Mouse (Mus musculus) intestine, embryonic 15.5 days (tissue): ENCODE measurements at regions not wholly inside any gene's neighbourhood (a gene's known extent, or its start where the extent isn't known, plus 50 kb on each side); places are given as distances from the start of the nearest gene placed in this dataset.

Source experiments
- ATAC-seq: fragments of 200-750 bp; cut with Nextera tagmentation; 2 replicates; pipeline ENCODE4 v1.8.0; 2017; ENCODE audit warnings: moderate TSS enrichment, moderate library complexity
- H3K27ac ChIP-seq: fragments of 300-500 bp; sonication (generic); 2 replicates; pipeline ENCODE4 v1.5.1; 2015; ENCODE audit warnings: mild to moderate bottlenecking, inconsistent platforms
- H3K27me3 ChIP-seq: fragments of 300-500 bp; sonication (generic); replicated peaks from 2 replicates; pipeline ENCODE4 v1.6.1; 2015; ENCODE audit warnings: inconsistent platforms
- H3K36me3 ChIP-seq: fragments of 300-500 bp; sonication (generic); 2 replicates; pipeline ENCODE4 v1.6.1; 2015; ENCODE audit warnings: inconsistent platforms
- H3K4me1 ChIP-seq: fragments of 300-500 bp; sonication (generic); replicated peaks from 2 replicates; pipeline ENCODE4 v1.6.1; 2015; ENCODE audit warnings: inconsistent platforms
- H3K4me2 ChIP-seq: fragments of 300-500 bp; sonication (generic); replicated peaks from 2 replicates; pipeline ENCODE4 v1.6.1; 2015; ENCODE audit warnings: mild to moderate bottlenecking, inconsistent platforms
- H3K4me3 ChIP-seq: fragments of 300-500 bp; sonication (generic); replicated peaks from 2 replicates; pipeline ENCODE4 v1.5.1; 2015; ENCODE audit warnings: inconsistent platforms
- H3K9ac ChIP-seq: fragments of 300-500 bp; sonication (generic); 2 replicates; pipeline ENCODE4 v1.6.1; 2015; ENCODE audit warnings: inconsistent platforms
- H3K9me3 ChIP-seq: fragments of 300-500 bp; sonication (generic); 2 replicates; pipeline ENCODE4 v1.6.1; 2016; ENCODE audit warnings: inconsistent platforms
- WGBS: fragments of 180-500 bp; shearing (Covaris S2); methylation state at CpG from one replicate; pipeline ENCODE4 v1.1.7; 2015; 5-methylcytosine and 5-hydroxymethylcytosine counted together

GRCm38 (mm10) chr3:103465132-103465690 lies 109.8 kb upstream of the Syt6 start:
- Histone ChIP-seq H3K4me2 (no peak overlapping the region), H3K4me1 (peaks cover 10% of the 10 kb centered on the region), H3K36me3 (no peaks in the 10 kb centered on the region), H3K9me3 (no peaks in the 10 kb centered on the region), H3K27me3 (no peaks in the 10 kb centered on the region), H3K4me3 (no peak overlapping the region), H3K9ac (no peak overlapping the region), H3K27ac (no peak overlapping the region)
- WGBS = 48% methylated on average over 7 of the region's 7 CpGs
- no peak for ATAC-seq

- Histone ChIP-seq H3K36me3 (no peaks in the 10 kb centered on the region), H3K4me2 (no peak overlapping the region), H3K9me3 (no peaks in the 10 kb centered on the region), H3K9ac (no peak overlapping the region), H3K27ac (no peak overlapping the region), H3K27me3 (no peaks in the 10 kb centered on the region), H3K4me3 (no peak overlapping the region), H3K4me1 (peaks cover 10% of the 10 kb centered on the region)
- ATAC-seq = no peak
- 48% methylated on average over 2 of the region's 2 CpGs for WGBS
These were observed 109.1 kb upstream of the Syt6 start for GRCm38 (mm10) chr3:103465948-103466347.

DNA sequence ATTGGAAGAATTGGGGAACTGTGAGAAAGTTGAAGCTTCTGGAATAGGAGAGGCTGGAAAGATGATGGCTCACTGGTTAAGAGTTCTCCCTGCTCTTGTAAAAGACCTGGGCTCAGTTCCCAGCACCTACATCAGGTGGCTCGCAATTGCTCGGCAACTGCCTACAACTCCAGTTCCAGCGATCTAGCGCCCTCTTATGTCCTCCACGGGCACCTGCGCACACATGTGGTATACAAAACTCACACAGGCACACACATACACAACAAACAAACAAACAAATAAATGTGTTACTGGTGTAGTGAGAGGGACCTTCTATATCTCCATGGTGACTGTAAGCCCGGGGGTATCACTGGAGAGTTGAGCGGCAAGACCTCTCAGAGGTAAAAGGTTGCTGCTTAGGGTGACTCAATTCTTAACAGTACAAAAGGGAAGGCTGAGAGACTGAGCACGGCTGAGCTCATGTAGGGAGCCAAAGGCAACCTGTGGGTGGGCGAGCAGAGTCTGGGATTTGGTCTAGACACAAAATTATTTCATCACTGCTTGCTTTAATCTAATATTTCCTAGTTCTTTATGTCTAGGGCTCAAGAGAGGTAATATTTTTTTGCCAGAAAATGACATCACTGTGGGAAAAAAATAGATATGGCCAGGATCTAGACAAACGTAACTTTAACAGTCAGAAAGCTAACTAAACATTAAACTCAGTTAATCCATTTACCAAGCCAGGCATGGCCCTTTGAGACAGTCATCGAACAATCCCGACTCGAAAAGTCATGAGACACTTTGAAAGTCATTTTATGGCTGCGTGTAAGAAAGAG lies 104.2 kb upstream of the Syt6 start:
- 87% methylated on average over 15 of the region's 15 CpGs for WGBS

DNA sequence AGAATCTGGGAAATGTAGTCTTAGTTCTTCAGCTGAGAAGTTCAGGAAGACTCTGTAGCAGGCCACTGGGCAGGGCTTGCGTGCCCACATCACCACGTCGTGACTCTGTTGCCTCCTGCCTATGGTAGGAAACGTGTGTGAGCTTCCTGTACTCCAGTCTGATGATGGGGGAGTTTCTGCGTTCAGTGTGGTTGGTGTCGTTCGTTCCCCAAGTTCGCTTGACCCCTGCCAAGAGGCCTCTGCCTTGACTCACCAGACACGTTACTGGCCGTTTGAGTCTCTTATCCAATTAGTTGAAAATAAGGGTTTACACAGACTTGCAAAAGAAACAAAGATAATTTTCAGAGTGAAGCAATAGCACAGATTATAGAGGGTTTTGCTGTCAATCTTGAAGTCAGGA lies 102.4 kb upstream of the Syt6 start:
- H3K27me3 ChIP-seq = no peaks in the 10 kb centered on the region
- WGBS = 71% methylated on average over 10 of the region's 10 CpGs
- ATAC-seq = no peak
- H3K9ac ChIP-seq = no peak overlapping the region
- no peak overlapping the region for H3K4me2 ChIP-seq
- H3K4me1 ChIP-seq = no peaks in the 10 kb centered on the region
- no peaks in the 10 kb centered on the region for H3K36me3 ChIP-seq
- no peak overlapping the region for H3K27ac ChIP-seq
- H3K9me3 ChIP-seq = no peaks in the 10 kb centered on the region
- no peak overlapping the region for H3K4me3 ChIP-seq

More for the DNA sequence above, 104.2 kb upstream of the Syt6 start:
- H3K36me3 ChIP-seq = no peaks in the 10 kb centered on the region
- no peak for ATAC-seq
- no peak overlapping the region for H3K9ac ChIP-seq
- no peak overlapping the region for H3K4me2 ChIP-seq
- H3K9me3 ChIP-seq = no peaks in the 10 kb centered on the region
- H3K4me1 ChIP-seq = no peaks in the 10 kb centered on the region
- no peak overlapping the region for H3K4me3 ChIP-seq
- no peaks in the 10 kb centered on the region for H3K27me3 ChIP-seq
- no peak overlapping the region for H3K27ac ChIP-seq

GRCm38 (mm10) chr3:103473336-103473735 lies 101.7 kb upstream of the Syt6 start:
- H3K4me3 ChIP-seq = no peak overlapping the region
- ATAC-seq = no peak
- no peaks in the 10 kb centered on the region for H3K9me3 ChIP-seq
- H3K27me3 ChIP-seq = no peaks in the 10 kb centered on the region
- no peak overlapping the region for H3K9ac ChIP-seq
- H3K36me3 ChIP-seq = no peaks in the 10 kb centered on the region
- no peak overlapping the region for H3K4me2 ChIP-seq
- H3K4me1 ChIP-seq = no peaks in the 10 kb centered on the region
- WGBS = 55% methylated on average over 2 of the region's 2 CpGs
- H3K27ac ChIP-seq = no peak overlapping the region

DNA sequence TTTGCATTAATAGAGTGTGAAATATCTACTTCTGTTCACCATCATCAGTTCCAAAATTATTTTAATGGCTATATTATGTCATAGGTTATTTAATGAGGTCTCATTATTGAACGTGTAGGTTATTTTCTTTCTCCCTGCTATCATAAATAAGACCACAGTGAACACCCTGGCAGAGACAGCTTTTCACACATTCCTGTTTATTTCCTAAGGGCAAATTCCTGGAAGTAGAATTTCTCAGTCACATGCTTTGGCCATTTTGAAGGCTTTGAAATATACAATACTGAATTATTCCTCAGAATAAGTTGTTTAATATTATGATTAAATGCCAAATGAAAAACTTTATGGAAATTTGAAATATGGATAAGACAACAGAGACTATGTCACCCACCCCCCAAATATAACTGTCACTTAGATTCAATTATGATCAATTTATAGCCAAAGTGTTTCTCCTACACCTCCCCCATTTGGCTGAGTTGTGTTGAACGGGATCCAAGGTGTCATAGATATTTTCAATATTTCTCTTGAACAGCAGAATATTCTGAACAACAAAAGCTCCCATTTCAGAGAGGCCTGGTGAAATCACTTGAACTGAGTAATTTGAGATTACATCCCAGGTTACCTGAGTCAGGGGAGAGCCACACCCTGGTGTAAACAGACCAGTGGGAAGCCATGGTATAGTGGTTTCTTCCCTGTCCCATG lies 95.0 kb upstream of the Syt6 start:
- Histone ChIP-seq H3K9ac (no peak overlapping the region), H3K4me1 (no peaks in the 10 kb centered on the region), H3K4me3 (no peak overlapping the region), H3K4me2 (no peak overlapping the region), H3K36me3 (no peaks in the 10 kb centered on the region), H3K27me3 (no peaks in the 10 kb centered on the region), H3K9me3 (no peaks in the 10 kb centered on the region), H3K27ac (no peak overlapping the region)
- ATAC-seq = no peak
- 68% methylated on average over 2 of the region's 2 CpGs for WGBS

DNA sequence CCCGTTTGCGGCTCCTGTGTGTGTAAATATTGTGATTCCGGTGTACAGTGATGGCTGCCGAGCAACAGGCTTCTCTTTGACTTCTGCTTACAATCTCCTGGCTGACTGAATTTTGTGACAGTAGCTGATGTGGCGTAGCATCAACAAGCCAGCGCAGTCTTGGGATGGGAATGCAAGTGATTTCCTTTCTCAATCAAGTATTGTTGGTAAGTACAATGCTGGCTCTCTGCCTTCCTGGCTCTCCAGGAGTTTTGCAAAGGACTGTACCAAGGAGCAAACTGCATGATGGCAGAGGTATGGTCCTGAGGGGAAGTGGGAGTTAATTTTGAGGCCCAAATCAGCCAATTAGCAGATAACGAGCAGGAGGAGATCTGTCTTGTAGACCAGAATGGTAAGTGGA lies 94.4 kb upstream of the Syt6 start:
- ATAC-seq = no peak
- Histone ChIP-seq H3K27me3 (no peaks in the 10 kb centered on the region), H3K4me2 (no peak overlapping the region), H3K4me1 (no peaks in the 10 kb centered on the region), H3K27ac (no peak overlapping the region), H3K9me3 (no peaks in the 10 kb centered on the region), H3K4me3 (no peak overlapping the region), H3K9ac (no peak overlapping the region), H3K36me3 (no peaks in the 10 kb centered on the region)
- WGBS = 68% methylated on average over 7 of the region's 7 CpGs

DNA sequence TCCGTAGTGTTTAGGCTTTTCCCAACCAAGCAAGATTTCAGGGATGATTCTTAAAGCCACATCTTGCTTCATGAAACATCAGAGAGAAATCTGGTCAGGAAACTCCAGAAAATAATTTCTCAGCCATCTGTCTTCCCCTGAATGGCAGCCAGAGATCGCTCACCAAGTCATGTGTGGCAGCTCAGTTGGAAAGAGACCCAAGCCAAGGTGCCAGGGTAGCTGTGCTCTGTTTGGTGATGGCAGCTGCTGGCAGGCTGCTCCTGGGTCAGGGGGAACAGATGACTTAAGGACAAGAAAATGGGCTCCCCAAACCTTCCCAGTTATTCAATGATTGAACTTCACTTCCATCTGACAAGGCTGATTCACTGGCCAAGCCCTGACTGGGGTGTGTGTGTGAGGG lies 91.7 kb upstream of the Syt6 start:
- H3K9me3 ChIP-seq = no peaks in the 10 kb centered on the region
- no peaks in the 10 kb centered on the region for H3K27me3 ChIP-seq
- H3K4me3 ChIP-seq = no peak overlapping the region
- ATAC-seq = no peak
- no peak overlapping the region for H3K4me2 ChIP-seq
- no peaks in the 10 kb centered on the region for H3K4me1 ChIP-seq
- 90% methylated on average over 2 of the region's 2 CpGs for WGBS
- H3K27ac ChIP-seq = no peak overlapping the region
- no peaks in the 10 kb centered on the region for H3K36me3 ChIP-seq
- H3K9ac ChIP-seq = no peak overlapping the region

GRCm38 (mm10) chr3:103483762-103484161 lies 91.3 kb upstream of the Syt6 start:
- Histone ChIP-seq H3K4me1 (no peaks in the 10 kb centered on the region), H3K9ac (no peak overlapping the region), H3K36me3 (no peaks in the 10 kb centered on the region), H3K4me3 (no peak overlapping the region), H3K9me3 (no peaks in the 10 kb centered on the region), H3K27ac (no peak overlapping the region), H3K27me3 (no peaks in the 10 kb centered on the region), H3K4me2 (no peak overlapping the region)
- WGBS = 69% methylated on average over 3 of the region's 3 CpGs
- no peak for ATAC-seq

GRCm38 (mm10) chr3:103489786-103490185 lies 85.2 kb upstream of the Syt6 start:
- Histone ChIP-seq H3K4me3 (no peak overlapping the region), H3K9me3 (no peaks in the 10 kb centered on the region), H3K27ac (no peak overlapping the region), H3K36me3 (no peaks in the 10 kb centered on the region), H3K4me1 (no peaks in the 10 kb centered on the region), H3K4me2 (no peak overlapping the region), H3K27me3 (no peaks in the 10 kb centered on the region), H3K9ac (no peak overlapping the region)
- 77% methylated on average over 4 of the region's 4 CpGs for WGBS
- ATAC-seq = no peak

- Histone ChIP-seq H3K27me3 (no peaks in the 10 kb centered on the region), H3K9me3 (no peaks in the 10 kb centered on the region), H3K4me1 (no peaks in the 10 kb centered on the region), H3K36me3 (no peaks in the 10 kb centered on the region), H3K4me2 (no peak overlapping the region), H3K4me3 (no peak overlapping the region), H3K27ac (no peak overlapping the region), H3K9ac (no peak overlapping the region)
- WGBS = 78% methylated on average over 4 of the region's 4 CpGs
- no peak for ATAC-seq
These were observed 84.1 kb upstream of the Syt6 start for GRCm38 (mm10) chr3:103490966-103491365.

DNA sequence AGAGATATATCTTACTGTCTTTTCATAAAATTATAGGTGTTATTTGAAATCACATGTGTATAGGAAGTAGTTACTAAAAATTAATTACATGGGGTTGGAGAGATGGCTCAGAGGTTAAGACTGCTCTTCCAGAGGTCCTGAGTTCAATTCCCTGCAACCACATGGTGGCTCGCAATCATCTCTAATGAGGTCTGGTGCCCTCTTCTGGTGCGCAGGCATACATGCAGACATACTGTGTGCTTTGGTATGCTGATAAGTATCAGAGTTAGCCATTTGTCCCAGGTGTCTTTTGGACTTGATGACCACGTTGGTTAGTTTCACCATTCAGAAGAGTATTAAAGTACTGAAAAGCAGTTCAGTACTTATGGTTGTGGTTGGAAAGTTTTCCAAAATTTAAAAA lies 82.8 kb upstream of the Syt6 start:
- Histone ChIP-seq H3K9me3 (no peaks in the 10 kb centered on the region), H3K9ac (no peak overlapping the region), H3K4me1 (no peaks in the 10 kb centered on the region), H3K27ac (no peak overlapping the region), H3K27me3 (no peaks in the 10 kb centered on the region), H3K4me3 (no peak overlapping the region), H3K4me2 (no peak overlapping the region), H3K36me3 (no peaks in the 10 kb centered on the region)
- ATAC-seq = no peak
- 87% methylated on average over 3 of the region's 3 CpGs for WGBS

GRCm38 (mm10) chr3:103493623-103494022 lies 81.4 kb upstream of the Syt6 start:
- H3K9ac ChIP-seq = no peak overlapping the region

More at GRCm38 (mm10) chr3:103493623-103494022, 81.4 kb upstream of the Syt6 start:
- no peak for ATAC-seq
- no peaks in the 10 kb centered on the region for H3K4me1 ChIP-seq
- no peak overlapping the region for H3K4me2 ChIP-seq
- no peaks in the 10 kb centered on the region for H3K27me3 ChIP-seq
- H3K36me3 ChIP-seq = no peaks in the 10 kb centered on the region
- H3K4me3 ChIP-seq = no peak overlapping the region
- H3K9me3 ChIP-seq = no peaks in the 10 kb centered on the region
- WGBS = 97% methylated on average over 1 of the region's 1 CpGs
- no peak overlapping the region for H3K27ac ChIP-seq
